Mouse (Mus musculus): ENCODE measurements around the gene Nptx2. TPM values are rescaled to one million over a fixed set of nuclear protein-coding genes. Genes with fewer than 3 reads are reported as not detected.

Nptx2 gene
- polyA plus RNA-seq (2015; fragmentation: Nextera tagmentation; extraction: Ambion mirVana): 1.2 and 2.6 TPM in 2 replicates

- peaks cover 19% of the 10 kb centered on the region; the same call in 1 of the 2 replicates for H3K27me3 ChIP-seq (replicated peaks; ENCODE audit: control insufficient read depth, insufficient read depth, low read length)
- H3K9ac ChIP-seq (replicated peaks; ENCODE audit: low read depth, low read length): peak within 1 kb of the TSS; percentile 54
- peak; percentile 98 for ATAC-seq
- peak within 1 kb of the TSS; percentile 70 for H3K4me2 ChIP-seq (ENCODE audit: low read length)
- no peaks in the 10 kb centered on the region for H3K9me3 ChIP-seq (ENCODE audit: control insufficient read depth, low read length)
- under 1% methylated on average over 98 of the region's 99 CpGs for WGBS
- no peaks in the 10 kb centered on the region for H3K36me3 ChIP-seq (ENCODE audit: control insufficient read depth, insufficient read depth)
- H3K4me1 ChIP-seq (replicated peaks; ENCODE audit: control insufficient read depth, insufficient read depth, low read length): peaks cover 35% of the 10 kb centered on the region
- no peak within 1 kb of the TSS for H3K27ac ChIP-seq (ENCODE audit: low read length)
- peak within 1 kb of the TSS; percentile 49 for H3K4me3 ChIP-seq (replicated peaks; ENCODE audit: low read length)
Observed at GRCm38 (mm10) chr5:144545653-144546422, at the start of gene Nptx2. Nptx2 (plus strand) TSS chr5:144545902.

- no peak for ATAC-seq
- Histone ChIP-seq H3K9me3 (ENCODE audit: control insufficient read depth, low read length) (no peaks in the 10 kb centered on the region), H3K9ac (replicated peaks; ENCODE audit: low read depth, low read length) (no peak overlapping the region)
Observed at GRCm38 (mm10) chr5:144496481-144496880, 49.2 kb upstream of the Nptx2 start.

GRCm38 (mm10) chr5:144504239-144504638, 41.5 kb upstream of the Nptx2 start:
- H3K27me3 ChIP-seq (replicated peaks; ENCODE audit: control insufficient read depth, insufficient read depth, low read length): no peaks in the 10 kb centered on the region
- no peak overlapping the region for H3K9ac ChIP-seq (replicated peaks; ENCODE audit: low read depth, low read length)
- 83% methylated on average over 10 of the region's 10 CpGs for WGBS
- H3K36me3 ChIP-seq (ENCODE audit: control insufficient read depth, insufficient read depth): no peaks in the 10 kb centered on the region
- no peaks in the 10 kb centered on the region for H3K9me3 ChIP-seq (ENCODE audit: control insufficient read depth, low read length)
- H3K4me3 ChIP-seq (replicated peaks; ENCODE audit: low read length): no peak overlapping the region
- H3K27ac ChIP-seq (ENCODE audit: low read length): no peak overlapping the region
- H3K4me1 ChIP-seq (replicated peaks; ENCODE audit: control insufficient read depth, insufficient read depth, low read length): 0 out of 2 replicates have a peak, but pooled peaks cover 3% of the 10 kb centered on the region
- no peak for ATAC-seq
- H3K4me2 ChIP-seq (ENCODE audit: low read length): no peak overlapping the region

More at GRCm38 (mm10) chr5:144496481-144496880, 49.2 kb upstream of the Nptx2 start:
- Histone ChIP-seq H3K4me1 (replicated peaks; ENCODE audit: control insufficient read depth, insufficient read depth, low read length) (0 out of 2 replicates have a peak, but pooled peaks cover 2% of the 10 kb centered on the region), H3K4me2 (ENCODE audit: low read length) (no peak overlapping the region), H3K4me3 (replicated peaks; ENCODE audit: low read length) (no peak overlapping the region), H3K36me3 (ENCODE audit: control insufficient read depth, insufficient read depth) (no peaks in the 10 kb centered on the region), H3K27me3 (replicated peaks; ENCODE audit: control insufficient read depth, insufficient read depth, low read length) (no peaks in the 10 kb centered on the region), H3K27ac (ENCODE audit: low read length) (no peak overlapping the region)
- WGBS: 47% methylated on average over 7 of the region's 7 CpGs

- no peak overlapping the region for H3K4me2 ChIP-seq (ENCODE audit: low read length)
- no peak overlapping the region for H3K27ac ChIP-seq (ENCODE audit: low read length)
- WGBS: 93% methylated on average over 2 of the region's 2 CpGs
- no peaks in the 10 kb centered on the region for H3K9me3 ChIP-seq (ENCODE audit: control insufficient read depth, low read length)
- ATAC-seq: no peak
- no peaks in the 10 kb centered on the region for H3K27me3 ChIP-seq (replicated peaks; ENCODE audit: control insufficient read depth, insufficient read depth, low read length)
- 0 out of 2 replicates have a peak, but pooled peaks cover 4% of the 10 kb centered on the region for H3K4me1 ChIP-seq (replicated peaks; ENCODE audit: control insufficient read depth, insufficient read depth, low read length)
- no peak overlapping the region for H3K4me3 ChIP-seq (replicated peaks; ENCODE audit: low read length)
- no peak overlapping the region for H3K9ac ChIP-seq (replicated peaks; ENCODE audit: low read depth, low read length)
- no peaks in the 10 kb centered on the region for H3K36me3 ChIP-seq (ENCODE audit: control insufficient read depth, insufficient read depth)
Observed at GRCm38 (mm10) chr5:144505731-144506130, 40.0 kb upstream of the Nptx2 start.

GRCm38 (mm10) chr5:144506156-144506555, 39.5 kb upstream of the Nptx2 start:
- Histone ChIP-seq H3K9me3 (ENCODE audit: control insufficient read depth, low read length) (no peaks in the 10 kb centered on the region), H3K27me3 (replicated peaks; ENCODE audit: control insufficient read depth, insufficient read depth, low read length) (no peaks in the 10 kb centered on the region), H3K9ac (replicated peaks; ENCODE audit: low read depth, low read length) (no peak overlapping the region), H3K4me3 (replicated peaks; ENCODE audit: low read length) (no peak overlapping the region), H3K4me2 (ENCODE audit: low read length) (no peak overlapping the region), H3K4me1 (replicated peaks; ENCODE audit: control insufficient read depth, insufficient read depth, low read length) (0 out of 2 replicates have a peak, but pooled peaks cover 4% of the 10 kb centered on the region), H3K36me3 (ENCODE audit: control insufficient read depth, insufficient read depth) (no peaks in the 10 kb centered on the region), H3K27ac (ENCODE audit: low read length) (no peak overlapping the region)
- ATAC-seq: no peak
- WGBS: 52% methylated on average over 4 of the region's 4 CpGs

- no peak for ATAC-seq
- Histone ChIP-seq H3K4me1 (replicated peaks; ENCODE audit: control insufficient read depth, insufficient read depth, low read length) (0 out of 2 replicates have a peak, but pooled peaks cover 4% of the 10 kb centered on the region), H3K36me3 (ENCODE audit: control insufficient read depth, insufficient read depth) (no peaks in the 10 kb centered on the region), H3K27me3 (replicated peaks; ENCODE audit: control insufficient read depth, insufficient read depth, low read length) (no peaks in the 10 kb centered on the region), H3K4me2 (ENCODE audit: low read length) (no peak overlapping the region), H3K27ac (ENCODE audit: low read length) (no peak overlapping the region), H3K9me3 (ENCODE audit: control insufficient read depth, low read length) (no peaks in the 10 kb centered on the region), H3K9ac (replicated peaks; ENCODE audit: low read depth, low read length) (no peak overlapping the region), H3K4me3 (replicated peaks; ENCODE audit: low read length) (no peak overlapping the region)
- WGBS: 43% methylated on average over 26 of the region's 26 CpGs
Observed at GRCm38 (mm10) chr5:144506689-144507552, 38.8 kb upstream of the Nptx2 start.

- Histone ChIP-seq H3K27ac (ENCODE audit: low read length) (no peak overlapping the region), H3K9me3 (ENCODE audit: control insufficient read depth, low read length) (no peaks in the 10 kb centered on the region), H3K4me2 (ENCODE audit: low read length) (no peak overlapping the region), H3K27me3 (replicated peaks; ENCODE audit: control insufficient read depth, insufficient read depth, low read length) (no peaks in the 10 kb centered on the region), H3K9ac (replicated peaks; ENCODE audit: low read depth, low read length) (no peak overlapping the region), H3K4me3 (replicated peaks; ENCODE audit: low read length) (no peak overlapping the region), H3K4me1 (replicated peaks; ENCODE audit: control insufficient read depth, insufficient read depth, low read length) (0 out of 2 replicates have a peak, but pooled peaks cover 4% of the 10 kb centered on the region), H3K36me3 (ENCODE audit: control insufficient read depth, insufficient read depth) (no peaks in the 10 kb centered on the region)
- WGBS: 11% methylated on average over 7 of the region's 7 CpGs
- ATAC-seq: no peak
Observed at GRCm38 (mm10) chr5:144509431-144509830, 36.3 kb upstream of the Nptx2 start.

- Histone ChIP-seq H3K4me1 (replicated peaks; ENCODE audit: control insufficient read depth, insufficient read depth, low read length) (no peaks in the 10 kb centered on the region), H3K4me2 (ENCODE audit: low read length) (no peak overlapping the region), H3K36me3 (ENCODE audit: control insufficient read depth, insufficient read depth) (no peaks in the 10 kb centered on the region), H3K27ac (ENCODE audit: low read length) (no peak overlapping the region), H3K27me3 (replicated peaks; ENCODE audit: control insufficient read depth, insufficient read depth, low read length) (no peaks in the 10 kb centered on the region), H3K4me3 (replicated peaks; ENCODE audit: low read length) (no peak overlapping the region), H3K9me3 (ENCODE audit: control insufficient read depth, low read length) (no peaks in the 10 kb centered on the region), H3K9ac (replicated peaks; ENCODE audit: low read depth, low read length) (no peak overlapping the region)
- 63% methylated on average over 6 of the region's 6 CpGs for WGBS
- no peak for ATAC-seq
Observed at GRCm38 (mm10) chr5:144514738-144515137, 31.0 kb upstream of the Nptx2 start.

- H3K36me3 ChIP-seq (ENCODE audit: control insufficient read depth, insufficient read depth): no peaks in the 10 kb centered on the region
- no peak for ATAC-seq
- WGBS: 87% methylated on average over 4 of the region's 4 CpGs
- no peaks in the 10 kb centered on the region for H3K27me3 ChIP-seq (replicated peaks; ENCODE audit: control insufficient read depth, insufficient read depth, low read length)
- no peak overlapping the region for H3K27ac ChIP-seq (ENCODE audit: low read length)
- H3K4me1 ChIP-seq (replicated peaks; ENCODE audit: control insufficient read depth, insufficient read depth, low read length): no peaks in the 10 kb centered on the region
- H3K4me2 ChIP-seq (ENCODE audit: low read length): no peak overlapping the region
- H3K9me3 ChIP-seq (ENCODE audit: control insufficient read depth, low read length): no peaks in the 10 kb centered on the region
- no peak overlapping the region for H3K9ac ChIP-seq (replicated peaks; ENCODE audit: low read depth, low read length)
- no peak overlapping the region for H3K4me3 ChIP-seq (replicated peaks; ENCODE audit: low read length)
Observed at GRCm38 (mm10) chr5:144515241-144515640, 30.5 kb upstream of the Nptx2 start.

Data from forebrain, embryonic 16.5 days (tissue).